Mouse (Mus musculus) cortical plate, adult 2 months (tissue): ENCODE data around the gene Rgs6. TPM values are rescaled to one million over a fixed set of nuclear protein-coding genes. Genes with fewer than 3 reads are reported as not detected.

Experiments used
- H3K27ac ChIP-seq: fragments of 200-500 bp; 2 replicates; pipeline ENCODE4 v1.5.1; 2012; ENCODE audit warnings: low read length, control low read depth, inconsistent platforms; ENCODE audit not compliant: insufficient read depth
- H3K4me1 ChIP-seq: fragments of 200-500 bp; 2 replicates; pipeline ENCODE4 v1.6.1; 2011; ENCODE audit warnings: low read length; ENCODE audit not compliant: control insufficient read depth, insufficient read depth
- H3K4me3 ChIP-seq: fragments of 200-500 bp; 2 replicates; pipeline ENCODE4 v1.5.1; 2011; ENCODE audit warnings: mild to moderate bottlenecking, low read length, control low read depth; ENCODE audit not compliant: insufficient read depth
- CTCF ChIP-seq: fragments of 200-500 bp; IDR thresholded peaks from 2 replicates; pipeline ENCODE4 v1.5.1; 2011; ENCODE audit warnings: mild to moderate bottlenecking, control low read depth, low read length; ENCODE audit not compliant: insufficient read depth; ENCODE audit errors: extremely low read depth
- POLR2A ChIP-seq: fragments of 200-500 bp; IDR thresholded peaks from 2 replicates; pipeline ENCODE4 v1.6.1; 2011; ENCODE audit warnings: mild to moderate bottlenecking, low read length, control low read depth; ENCODE audit not compliant: insufficient read depth; ENCODE audit errors: extremely low read depth
- polyA plus RNA-seq: library from polyadenylated mRNA; depleted of rRNA; stranded (reverse); fragments of >200 nt; gene quantifications from 2 replicates; pipeline ENCODE4 v1.2.3, GENCODE M21; 2012

Rgs6 gene
- polyA plus RNA-seq, 1 experiment, result 40.0 TPM

DNA sequence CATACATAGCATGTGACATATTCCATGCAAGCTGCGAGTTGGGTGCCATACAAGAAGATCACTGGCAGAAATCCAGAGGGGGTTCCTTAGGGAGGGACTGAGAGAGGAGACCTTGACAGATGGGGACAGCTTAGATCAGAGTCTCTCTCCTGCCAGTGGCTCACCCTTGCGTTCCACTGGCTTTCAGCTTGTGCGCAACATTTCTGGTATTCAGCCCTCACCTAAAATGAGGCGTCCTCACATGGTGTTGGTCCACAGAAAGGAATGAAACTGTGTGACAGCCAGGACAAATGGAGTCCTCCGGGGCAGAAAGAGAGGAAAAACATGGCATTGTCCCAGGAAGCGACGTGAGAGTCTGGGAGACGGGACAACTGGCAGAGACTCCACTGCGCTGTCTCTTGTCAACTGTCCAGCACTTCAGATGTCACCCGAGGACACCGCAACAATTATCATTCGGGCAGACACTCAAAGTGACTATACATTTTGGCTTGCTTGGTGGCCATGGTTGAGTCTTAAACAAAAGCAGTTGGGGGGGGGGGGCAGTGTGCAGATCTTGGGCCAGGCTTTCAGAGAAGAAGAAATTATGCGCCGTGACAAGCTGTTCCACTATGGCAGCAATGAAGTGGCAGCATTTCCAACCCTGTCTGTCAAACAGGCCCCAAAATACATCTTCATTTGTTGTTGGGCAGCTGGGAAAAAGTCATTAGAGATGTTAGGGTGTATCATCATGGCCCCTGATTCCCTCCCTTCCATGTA lies 344.8 kb downstream of the Rgs6 start:
- Histone ChIP-seq H3K4me3 (no peak overlapping the region), H3K27ac (no peak overlapping the region), H3K4me1 (0 out of 2 replicates have a peak, but pooled peaks cover 1% of the 10 kb centered on the region)
- TF ChIP-seq CTCF (no peak), POLR2A (no peak)

DNA sequence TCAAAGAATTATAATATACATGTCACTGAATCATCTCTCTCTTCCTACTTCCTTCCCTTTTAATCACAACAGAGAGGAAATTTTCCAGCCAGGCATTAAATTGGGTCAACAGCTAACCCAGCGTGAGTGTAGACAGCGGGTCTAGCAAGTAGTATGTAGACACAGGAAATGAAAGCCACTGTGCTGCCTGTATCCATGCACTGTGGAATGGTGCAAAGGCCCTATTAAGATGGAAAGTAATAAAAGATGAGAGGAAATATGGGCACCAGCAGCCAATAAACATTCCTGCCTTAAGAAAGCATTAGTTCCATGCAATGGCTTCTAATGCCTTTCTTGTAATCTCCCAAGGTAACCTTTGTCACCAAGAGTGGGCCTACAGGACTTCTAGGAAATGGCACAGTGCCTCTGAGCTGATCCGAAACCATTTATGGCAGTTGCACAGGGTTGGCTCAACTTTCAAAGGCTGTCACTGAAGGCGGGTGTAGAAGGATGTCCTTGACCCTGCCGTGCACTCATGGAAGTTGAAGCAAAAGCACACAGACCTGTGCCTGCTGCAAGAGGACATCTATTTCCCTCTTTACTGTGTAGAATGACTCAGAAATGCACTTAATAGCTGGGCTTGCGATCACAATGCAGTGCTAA lies 347.1 kb downstream of the Rgs6 start:
- no peak overlapping the region for H3K4me3 ChIP-seq
- TF ChIP-seq CTCF (no peak), POLR2A (no peak)
- H3K4me1 ChIP-seq, result 0 out of 2 replicates have a peak, but pooled peaks cover 1% of the 10 kb centered on the region
- H3K27ac ChIP-seq, result no peak overlapping the region

DNA sequence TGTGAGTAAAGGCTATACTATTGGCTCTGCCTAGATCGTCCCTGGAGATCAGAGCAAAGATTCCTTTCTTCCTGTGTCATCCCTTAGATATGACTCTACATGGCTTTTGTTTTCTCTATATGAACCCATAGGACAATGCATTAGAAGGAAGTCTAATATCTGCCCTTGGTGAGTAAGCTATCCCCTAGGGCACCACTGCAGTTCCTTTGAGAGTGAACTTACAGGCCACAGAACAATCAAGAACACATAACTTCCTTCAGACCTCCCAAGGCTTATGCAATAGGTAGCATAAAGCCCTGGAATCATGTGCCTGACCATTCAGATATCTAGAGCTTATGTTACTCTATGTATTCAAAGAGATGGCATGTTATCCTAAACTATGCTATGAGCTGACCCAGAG lies 347.7 kb downstream of the Rgs6 start:
- TF ChIP-seq CTCF (no peak), POLR2A (no peak)
- Histone ChIP-seq H3K4me1 (peaks cover 2% of the 10 kb centered on the region), H3K4me3 (no peak overlapping the region), H3K27ac (no peak overlapping the region)

DNA sequence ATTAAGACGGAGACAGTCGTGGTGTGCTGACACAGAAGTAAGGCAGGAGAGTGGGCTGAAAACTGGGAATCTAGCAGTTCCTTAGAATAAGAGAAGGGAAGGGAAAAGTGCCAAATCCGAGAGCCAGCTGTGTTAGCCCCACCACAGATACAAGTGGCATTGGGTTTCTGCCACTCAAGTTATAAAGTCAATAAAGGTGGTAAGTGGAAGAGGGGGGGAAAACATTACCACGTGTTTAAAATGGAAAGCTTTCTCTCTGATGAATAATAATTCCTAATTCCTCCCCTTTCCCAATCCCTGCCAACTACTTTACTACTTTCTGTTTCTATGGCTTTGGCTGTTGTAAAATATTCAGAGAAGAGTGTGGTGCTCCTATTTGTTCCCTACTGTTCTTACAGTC lies 352.4 kb downstream of the Rgs6 start:
- Histone ChIP-seq H3K27ac (no peak overlapping the region), H3K4me3 (no peak overlapping the region), H3K4me1 (peaks cover 6% of the 10 kb centered on the region)
- no peak for TF ChIP-seq CTCF
- TF ChIP-seq POLR2A, result no peak

- no peak overlapping the region for H3K4me3 ChIP-seq
- H3K4me1 ChIP-seq, result peaks cover 1% of the 10 kb centered on the region; the same call in 1 of the 2 replicates
- no peak overlapping the region for H3K27ac ChIP-seq
- no peak for TF ChIP-seq POLR2A
- peak; percentile 77 for TF ChIP-seq CTCF
These were observed 358.4 kb downstream of the Rgs6 start for GRCm38 (mm10) chr12:82946507-82946906.

DNA sequence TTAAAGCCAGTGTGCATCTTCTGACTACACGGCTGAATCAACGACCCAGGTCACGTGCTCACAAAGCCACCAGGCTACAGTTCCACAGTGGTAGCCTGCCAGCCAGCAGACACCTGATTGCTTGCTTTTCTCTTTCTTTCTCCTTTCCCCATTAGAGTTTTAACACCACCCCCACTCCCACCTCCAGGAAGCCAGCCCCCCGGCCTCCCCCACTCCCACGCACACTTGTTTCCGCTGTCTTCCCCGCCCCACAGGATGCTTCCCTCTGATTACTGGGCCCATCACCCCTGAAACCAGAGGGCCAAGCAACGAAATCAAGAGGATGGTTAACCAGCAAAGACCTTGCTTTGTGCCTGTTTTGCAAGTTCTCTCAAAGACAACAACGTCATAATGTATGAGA lies 373.0 kb downstream of the Rgs6 start:
- no peak overlapping the region for H3K4me3 ChIP-seq
- H3K4me1 ChIP-seq, result peaks cover 2% of the 10 kb centered on the region; the same call in 1 of the 2 replicates
- no peak overlapping the region for H3K27ac ChIP-seq
- TF ChIP-seq CTCF, result no peak
- no peak for TF ChIP-seq POLR2A

GRCm38 (mm10) chr12:82961852-82962251 lies 373.8 kb downstream of the Rgs6 start:
- H3K4me1 ChIP-seq, result peaks cover 2% of the 10 kb centered on the region; the same call in 1 of the 2 replicates
- H3K4me3 ChIP-seq, result no peak overlapping the region
- no peak overlapping the region for H3K27ac ChIP-seq
- no peak for TF ChIP-seq CTCF
- TF ChIP-seq POLR2A, result no peak

DNA sequence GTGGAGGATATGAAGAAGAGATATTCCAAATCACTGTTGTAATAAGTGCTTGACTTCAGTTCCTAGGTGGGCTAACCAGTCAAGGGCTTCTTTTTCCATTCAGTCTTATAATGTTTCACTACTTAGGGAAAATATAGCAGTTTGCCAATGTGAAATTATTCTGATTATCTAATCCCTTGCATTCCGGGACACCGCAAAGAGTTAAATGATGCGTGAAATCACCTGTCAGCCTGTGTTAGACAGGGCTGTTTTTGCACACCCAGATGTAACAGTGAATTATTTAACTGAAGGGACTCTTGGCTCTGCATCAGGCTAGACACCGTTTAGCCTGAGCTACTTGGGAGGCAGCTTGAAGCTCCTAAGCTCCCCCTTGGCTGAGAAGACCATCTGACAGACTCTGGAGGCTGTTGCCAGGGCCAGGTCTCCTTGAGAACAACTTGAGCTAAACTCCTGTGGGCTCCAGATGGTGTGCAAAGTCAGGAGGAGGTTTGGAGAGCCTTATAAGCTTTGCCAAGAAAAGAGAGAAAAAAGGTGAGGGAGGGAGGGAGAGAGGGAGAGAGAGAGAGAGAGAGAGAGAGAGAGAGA lies 382.5 kb downstream of the Rgs6 start:
- Histone ChIP-seq H3K4me1 (peaks cover 3% of the 10 kb centered on the region), H3K27ac (no peak overlapping the region), H3K4me3 (no peak overlapping the region)
- TF ChIP-seq CTCF, result no peak
- TF ChIP-seq POLR2A, result no peak

DNA sequence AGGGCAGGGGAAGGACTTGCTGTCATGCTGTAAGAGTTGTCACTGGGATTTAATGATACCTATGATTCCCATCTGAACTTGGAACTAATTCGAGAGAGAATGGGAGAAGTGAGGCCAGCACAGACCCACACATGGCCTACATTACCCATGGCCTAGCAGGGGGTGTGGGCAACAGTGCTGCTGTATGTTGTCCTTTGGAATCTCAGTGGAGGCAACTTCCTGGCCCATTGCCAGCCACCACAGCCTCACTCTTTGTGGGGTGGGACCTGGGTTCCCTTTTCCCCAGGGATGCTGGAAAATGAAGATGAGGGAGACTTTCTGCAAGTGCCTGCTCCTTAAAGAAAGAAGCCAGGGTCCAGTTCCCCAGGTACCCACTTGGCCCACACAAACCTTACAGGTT lies 383.1 kb downstream of the Rgs6 start:
- Histone ChIP-seq H3K4me1 (peaks cover 3% of the 10 kb centered on the region), H3K4me3 (no peak overlapping the region), H3K27ac (no peak overlapping the region)
- TF ChIP-seq CTCF, result no peak
- no peak for TF ChIP-seq POLR2A

DNA sequence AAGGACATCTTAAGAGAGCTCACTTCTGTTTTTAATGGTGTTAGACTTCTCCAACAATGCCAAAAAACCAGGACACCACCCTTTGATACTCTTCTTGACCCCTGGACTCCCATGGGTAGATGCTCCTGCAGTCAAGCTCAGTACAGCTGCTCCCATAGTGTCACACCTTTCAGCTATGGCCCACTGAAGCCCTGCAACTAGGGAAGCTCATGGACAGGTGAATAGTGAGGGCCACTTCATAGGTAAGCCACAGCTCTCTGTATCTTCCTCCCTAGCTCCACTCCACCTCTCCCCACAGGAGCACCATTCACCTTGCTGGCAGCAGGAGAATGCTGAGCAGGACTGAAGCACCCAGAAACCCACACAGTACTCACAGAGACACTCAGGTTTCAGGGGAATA lies 384.6 kb downstream of the Rgs6 start:
- Histone ChIP-seq H3K27ac (no peak overlapping the region), H3K4me3 (no peak overlapping the region), H3K4me1 (peaks cover 3% of the 10 kb centered on the region)
- TF ChIP-seq POLR2A (no peak), CTCF (no peak)
